Mouse (Mus musculus) C2C12 (cell line): ENCODE measurements around the gene 2610507B11Rik.

Experiments
- CEBPB ChIP-seq: IDR thresholded peaks from one replicate; pipeline ENCODE4 v1.6.1; 2011; ENCODE audit warnings: low read depth, mild to moderate bottlenecking, control low read depth, moderate library complexity
- CTCF ChIP-seq: IDR thresholded peaks from one replicate; pipeline ENCODE4 v1.5.1; 2011; ENCODE audit not compliant: control insufficient read depth, insufficient read depth, insufficient read length
- MYOD1 ChIP-seq: IDR thresholded peaks from one replicate; pipeline ENCODE4 v1.6.1; 2011; ENCODE audit warnings: low read depth; ENCODE audit not compliant: control insufficient read depth, insufficient read length
- MYOG ChIP-seq: IDR thresholded peaks from one replicate; pipeline ENCODE4 v1.6.1; 2011; ENCODE audit not compliant: control insufficient read depth, insufficient read length; ENCODE audit errors: extremely low read depth
- USF1 ChIP-seq: IDR thresholded peaks from one replicate; pipeline ENCODE4 v1.6.1; 2011; ENCODE audit warnings: low read depth, mild to moderate bottlenecking, control low read depth, moderate library complexity

DNA sequence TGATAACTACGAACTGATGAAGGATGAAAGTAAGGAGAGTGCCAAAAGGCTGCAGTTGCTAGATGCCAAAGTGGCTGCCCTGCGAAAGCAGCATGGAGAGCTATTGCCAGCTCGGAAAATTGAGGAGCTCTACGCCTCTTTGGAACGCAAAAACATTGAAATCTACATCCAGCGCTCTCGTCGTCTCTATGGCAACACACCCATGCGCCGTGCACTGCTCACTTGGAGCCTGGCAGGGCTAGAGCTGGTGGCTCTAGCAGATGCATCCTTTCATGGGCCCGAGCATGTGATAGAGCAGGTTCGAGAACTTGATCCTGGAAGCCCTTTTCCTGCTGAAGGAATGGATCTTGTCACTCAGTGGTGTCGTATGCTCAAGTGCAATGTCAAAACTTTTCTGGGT, 10.4 kb downstream of the 2610507B11Rik start:
- no peak for TF ChIP-seq CTCF
- no peak for TF ChIP-seq MYOG
- TF ChIP-seq USF1: no peak
- no peak for TF ChIP-seq CEBPB
- TF ChIP-seq MYOD1: no peak
